Mouse (Mus musculus) CH12F3 (cell line): ENCODE data around the gene Lzts2.
"Not testable (repeated sequence)": the region's sequence is repeated elsewhere in the genome, so short reads cannot be mapped to it uniquely, and the experiment has no call there.

Experiments
- in situ Hi-C: fragments of 300-500 bp; cut with MboI; formaldehyde crosslinking; loops from 2 replicates; pipeline ENCODE4 v1.14.3; 2020; ENCODE audit warnings: low sequenced_read_pairs

Gene Lzts2

GRCm38 (mm10) chr19:45024775-45025174 lies 10.6 kb downstream of the Lzts2 start:
- in situ Hi-C loops, result no loop called here

GRCm38 (mm10) chr19:45025937-45026568 lies 11.8 kb downstream of the Lzts2 start:
- in situ Hi-C loops, result no loop called here

- in situ Hi-C loops, result no loop called here
Measured at GRCm38 (mm10) chr19:45026958-45027670, 12.9 kb downstream of the Lzts2 start.

- in situ Hi-C loops, result no loop called here
Measured at GRCm38 (mm10) chr19:45027848-45028247, 13.6 kb downstream of the Lzts2 start.

- in situ Hi-C loops, result no loop called here
Measured at GRCm38 (mm10) chr19:45028746-45029145, 14.5 kb downstream of the Lzts2 start.

GRCm38 (mm10) chr19:45029571-45029970 lies 15.4 kb downstream of the Lzts2 start:
- in situ Hi-C loops, result no loop called here

GRCm38 (mm10) chr19:45030111-45030510 lies 15.9 kb downstream of the Lzts2 start:
- in situ Hi-C loops, result no loop called here

- in situ Hi-C loops, result no loop called here
Measured at GRCm38 (mm10) chr19:45030746-45031693, 16.8 kb downstream of the Lzts2 start.

- in situ Hi-C loops, result no loop called here
Measured at GRCm38 (mm10) chr19:45031780-45032179, 17.6 kb downstream of the Lzts2 start.

GRCm38 (mm10) chr19:45032570-45033332 lies 18.5 kb downstream of the Lzts2 start:
- in situ Hi-C loops, result no loop called here

- in situ Hi-C loops, result no loop called here
Measured at GRCm38 (mm10) chr19:45036867-45037266, 22.7 kb downstream of the Lzts2 start.

- in situ Hi-C loops, result not testable (repeated sequence)
Measured at GRCm38 (mm10) chr19:45038198-45038597, 24.0 kb downstream of the Lzts2 start.

GRCm38 (mm10) chr19:45040214-45040613 lies 26.0 kb downstream of the Lzts2 start:
- in situ Hi-C loops, result no loop called here

GRCm38 (mm10) chr19:45044389-45044927 lies 30.2 kb downstream of the Lzts2 start:
- in situ Hi-C loops, result no loop called here

GRCm38 (mm10) chr19:45045236-45045635 lies 31.0 kb downstream of the Lzts2 start:
- in situ Hi-C loops, result no loop called here

- in situ Hi-C loops, result no loop called here
Measured at GRCm38 (mm10) chr19:45045651-45046050, 31.4 kb downstream of the Lzts2 start, which contains the start of gene Pdzd7. Pdzd7 (minus strand) TSS chr19:45045717.

- in situ Hi-C loops, result no loop called here
Measured at GRCm38 (mm10) chr19:45046523-45047321, 32.5 kb downstream of the Lzts2 start.

- in situ Hi-C loops, result no loop called here
Measured at GRCm38 (mm10) chr19:45047417-45047934, 33.3 kb downstream of the Lzts2 start, which contains the start of gene Sfxn3. Sfxn3 (plus strand) TSS chr19:45047503.
